Mouse (Mus musculus): Measurements from ENCODE around the gene Slc25a35.

DNA sequence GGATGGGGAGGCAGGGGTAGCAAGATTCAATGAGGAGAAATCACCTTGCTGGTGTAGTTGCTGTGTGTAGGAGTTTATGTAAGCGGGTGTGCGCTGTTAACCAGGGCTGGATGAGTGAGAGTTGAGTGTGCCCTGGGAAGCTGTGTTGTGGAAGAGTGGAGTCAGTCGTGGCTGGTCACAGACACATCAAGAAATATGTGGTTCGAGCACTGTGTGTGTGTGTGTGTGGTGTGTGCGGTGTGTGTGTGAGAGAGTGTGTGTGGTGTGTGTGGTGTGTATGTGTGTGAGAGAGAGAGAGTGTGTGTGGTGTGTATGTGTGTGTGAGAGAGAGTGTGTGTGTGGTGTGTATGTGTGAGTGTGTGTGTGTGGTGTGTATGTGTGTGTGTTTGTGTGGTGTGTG is 12.5 kb upstream of the Slc25a35 start:
- TF ChIP-seq TAL1 (IDR thresholded peaks at IDR 0.05; ENCODE audit: low read length), result no peak
- no peak for TF ChIP-seq GATA1 (IDR thresholded peaks at IDR 0.05; ENCODE audit: low read length)

Measured in erythroblast, embryonic 14.5 days (primary cell).